Mouse (Mus musculus) G1E (cell line): Measurements from ENCODE around the gene H2-Aa.

Experiments
- CTCF ChIP-seq: IDR thresholded peaks from 2 replicates; pipeline ENCODE4 v1.5.1; 2012; ENCODE audit warnings: low read depth, low read length, inconsistent platforms, mixed read lengths
- GATA2 ChIP-seq: IDR thresholded peaks from 2 replicates; pipeline ENCODE4 v1.6.1; 2012; ENCODE audit warnings: low read depth, low read length, inconsistent platforms, borderline replicate concordance
- POLR2AphosphoS5 ChIP-seq: IDR thresholded peaks from 2 replicates; pipeline ENCODE4 v1.6.1; 2012; ENCODE audit warnings: low read depth, low read length, inconsistent platforms; ENCODE audit not compliant: insufficient replicate concordance
- TAL1 ChIP-seq: conservative IDR thresholded peaks from 2 replicates; pipeline ENCODE4 v1.6.1; 2012; ENCODE audit warnings: low read depth, low read length, inconsistent platforms, mixed read lengths

- TF ChIP-seq TAL1 (no peak), POLR2AphosphoS5 (no peak; the same call in 1 of the 2 replicates), CTCF (no peak), GATA2 (no peak)
These were observed 7.1 kb downstream of the H2-Aa start for GRCm38 (mm10) chr17:34280499-34281038.
